ENCODE assay signal across 8 mouse cellular contexts in the genomic region with DNA sequence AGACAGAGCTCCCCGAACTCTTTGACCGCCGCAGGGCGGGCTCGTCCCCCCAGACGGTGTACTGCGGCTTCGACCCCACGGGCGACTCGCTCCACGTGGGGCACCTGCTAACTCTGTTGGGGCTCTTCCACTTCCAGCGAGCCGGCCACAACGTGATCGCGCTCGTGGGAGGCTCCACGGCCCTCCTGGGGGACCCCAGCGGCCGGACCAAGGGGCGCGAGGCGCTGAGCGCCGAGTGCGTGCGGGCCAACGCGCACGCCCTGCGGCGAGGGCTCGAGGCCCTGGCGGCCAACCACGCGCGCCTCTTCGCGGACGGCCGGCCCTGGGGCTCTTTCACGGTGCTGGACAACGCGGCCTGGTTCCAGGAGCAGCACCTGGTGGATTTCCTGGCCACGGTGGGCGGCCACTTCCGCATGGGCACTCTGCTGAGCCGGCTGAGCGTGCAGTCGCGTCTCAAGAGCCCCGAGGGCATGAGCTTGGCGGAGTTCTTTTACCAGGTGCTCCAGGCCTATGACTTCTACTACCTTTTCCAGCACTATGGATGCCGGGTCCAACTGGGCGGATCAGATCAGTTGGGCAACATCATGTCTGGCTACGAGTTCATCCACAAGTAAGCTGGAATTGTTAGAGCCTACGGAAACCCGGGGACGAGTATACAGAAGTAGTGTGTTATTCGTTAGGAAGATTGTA. TPM values are rescaled to one million over a fixed set of nuclear protein-coding genes. Genes with fewer than 3 reads are reported as not detected.
A peak's percentile ranks its signal among the peaks of the same experiment; 100 is the strongest.
DNase-seq lines count a peak whose midpoint lies in the region; ATAC-seq lines count a peak whose summit lies in the region.

No protein-coding gene starts in this region.

- H3K27me3 ChIP-seq in hindbrain, embryonic 16.5 days (replicated peaks; ENCODE audit: control insufficient read depth, insufficient read depth, low read length), result no peaks in the 10 kb centered on the region
- H3K27me3 ChIP-seq in limb, embryonic 10.5 days (ENCODE audit: low read depth, poor library complexity, severe bottlenecking), result no peaks in the 10 kb centered on the region
- no peaks in the 10 kb centered on the region for H3K27me3 ChIP-seq in midbrain, embryonic 10.5 days (ENCODE audit: low read depth, poor library complexity, severe bottlenecking)

- H3K9me3 ChIP-seq in hindbrain, embryonic 16.5 days (ENCODE audit: control insufficient read depth, low read length), result no peaks in the 10 kb centered on the region
- H3K9me3 ChIP-seq in limb, embryonic 10.5 days (replicated peaks), result no peaks in the 10 kb centered on the region
- no peaks in the 10 kb centered on the region for H3K9me3 ChIP-seq in midbrain, embryonic 10.5 days (replicated peaks)

- peak overlapping the region; percentile 90 for H3K27ac ChIP-seq in hindbrain, embryonic 16.5 days (ENCODE audit: low read depth, low read length)
- H3K27ac ChIP-seq in limb, embryonic 10.5 days, result peak overlapping the region; percentile 96
- peak overlapping the region; percentile 93 for H3K27ac ChIP-seq in midbrain, embryonic 10.5 days (replicated peaks)

- peak overlapping the region; percentile 93 for H3K9ac ChIP-seq in hindbrain, embryonic 16.5 days (ENCODE audit: low read depth, low read length)

- peak overlapping the region; percentile 98 for H3K4me3 ChIP-seq in hindbrain, embryonic 16.5 days (ENCODE audit: low read length)
- H3K4me3 ChIP-seq in limb, embryonic 10.5 days, result peak overlapping the region; percentile 95
- H3K4me3 ChIP-seq in midbrain, embryonic 10.5 days, result peak overlapping the region; percentile 96

- peaks cover 7% of the 10 kb centered on the region for H3K36me3 ChIP-seq in hindbrain, embryonic 16.5 days (ENCODE audit: control insufficient read depth, insufficient read depth, low read length)
- peaks cover 26% of the 10 kb centered on the region for H3K36me3 ChIP-seq in limb, embryonic 10.5 days
- peaks cover 26% of the 10 kb centered on the region for H3K36me3 ChIP-seq in midbrain, embryonic 10.5 days

- peak overlapping the region; percentile 86 for H3K4me2 ChIP-seq in hindbrain, embryonic 16.5 days (ENCODE audit: low read length)

- DNase-seq in monocyte, adult 2 months (ENCODE audit: low read depth in 1 of 2, low spot score in 2 of 2), result peak; percentile 3 to 5
- peak; percentile 64 for DNase-seq in cerebellum, adult 9-11 months
- DNase-seq in frontal cortex, postnatal 36 days (ENCODE audit: low spot score in 2 of 2), result peak; percentile 45 to 52
- peak; percentile 78 for DNase-seq in limb, embryonic 10.5 days (ENCODE audit: low spot score)
- DNase-seq in midbrain, embryonic 10.5 days (ENCODE audit: low spot score), result peak; percentile 67
- peak; percentile 38 for DNase-seq in spleen, adult 12 weeks (ENCODE audit: low spot score)

- no peak for ATAC-seq in monocyte, adult 5-6 weeks (replicated peaks; ENCODE audit: insufficient number of reproducible peaks, low FRiP score, low TSS enrichment, poor library complexity, severe bottlenecking)
- peak; percentile 83 for ATAC-seq in hindbrain, embryonic 16.5 days

- WGBS in hindbrain, embryonic 16.5 days, result under 1% methylated on average over 41 of the region's 61 CpGs
- WGBS in limb, embryonic 10.5 days, result under 1% methylated on average over 61 of the region's 61 CpGs
- WGBS in midbrain, embryonic 10.5 days, result under 1% methylated on average over 61 of the region's 61 CpGs

- H3K4me1 ChIP-seq in hindbrain, embryonic 16.5 days (ENCODE audit: control insufficient read depth, insufficient read depth, low read depth, low read length), result peaks cover 13% of the 10 kb centered on the region
- peaks cover 12% of the 10 kb centered on the region for H3K4me1 ChIP-seq in limb, embryonic 10.5 days
- peaks cover 23% of the 10 kb centered on the region for H3K4me1 ChIP-seq in midbrain, embryonic 10.5 days

RNA-seq across cellular contexts. Expression of a gene that starts 0.5 kb away (rescaled TPM):
- total RNA-seq in monocyte, adult 5-6 weeks (2017), result 4.9 to 16.2 TPM (median 8.0 TPM) in 3 replicates
- 25.3 and 26.6 TPM in 2 replicates for polyA plus RNA-seq in hindbrain, embryonic 16.5 days (2015; fragmentation: Nextera tagmentation; extraction: Ambion mirVana)
- 48.7 and 51.5 TPM in 2 replicates for polyA plus RNA-seq in limb, embryonic 10.5 days (2016; fragmentation: Nextera tagmentation; extraction: Ambion mirVana)
- 41.1 and 46.1 TPM in 2 replicates for polyA plus RNA-seq in midbrain, embryonic 10.5 days (2016; fragmentation: Nextera tagmentation; extraction: Ambion mirVana)

RNA-seq across cellular contexts. Expression of a gene that starts 55.5 kb away (rescaled TPM):
- 45.5 to 79.9 TPM (median 51.2 TPM) in 3 replicates for total RNA-seq in monocyte, adult 5-6 weeks (2017)
- 105 and 114 TPM in 2 replicates for polyA plus RNA-seq in hindbrain, embryonic 16.5 days (2015; fragmentation: Nextera tagmentation; extraction: Ambion mirVana)
- 46.9 and 53.4 TPM in 2 replicates for polyA plus RNA-seq in limb, embryonic 10.5 days (2016; fragmentation: Nextera tagmentation; extraction: Ambion mirVana)
- 57.1 and 61.9 TPM in 2 replicates for polyA plus RNA-seq in midbrain, embryonic 10.5 days (2016; fragmentation: Nextera tagmentation; extraction: Ambion mirVana)

Comparison
In these comparisons a context has a peak if more than half of its experiments do, and no peak if none do; other contexts are left out.
1. DNase-seq: peak in every context shown above with its lines; median percentile 78 in limb, embryonic 10.5 days; 67 in midbrain, embryonic 10.5 days; 64 in cerebellum, adult 9-11 months; 48 in frontal cortex, postnatal 36 days; 38 in spleen, adult 12 weeks; 4 in monocyte, adult 2 months.